Comparison of ENCODE assay signal across 8 mouse cellular contexts in genomic region chr17:31657141-31657983, GRCm38 (mm10). TPM values are rescaled to one million over a fixed set of nuclear protein-coding genes. Genes with fewer than 3 reads are reported as not detected.
DNase-seq lines count a peak whose midpoint lies in the region; ATAC-seq and TF ChIP-seq lines count a peak whose summit lies in the region.

No protein-coding gene starts in this region.

- peak overlapping the region; percentile 73 for H3K4me3 ChIP-seq in cerebellum, adult 2 months (replicated peaks; ENCODE audit: insufficient read depth, low read depth, low read length)
- H3K4me3 ChIP-seq in spleen, adult 2 months (ENCODE audit: extremely low read depth, insufficient read depth, insufficient read length): peak overlapping the region; percentile 88
- H3K4me3 ChIP-seq in liver, embryonic 11.5 days (ENCODE audit: low read depth, low read length): peak overlapping the region; percentile 98

- no peak for DNase-seq in cerebellum, adult 2 months
- no peak for DNase-seq in cerebellum, adult 11-12 months
- DNase-seq in spleen, adult 2 months (ENCODE audit: low read depth in 1 of 2, low spot score in 2 of 2): no peak
- DNase-seq in spleen, postnatal 10 days (ENCODE audit: low spot score in 2 of 2): no peak
- no peak for DNase-seq in liver, embryonic 11.5 days (ENCODE audit: low spot score)
- DNase-seq in right cerebral cortex, adult 18-20 months: no peak
- no peak for DNase-seq in frontal cortex, postnatal 36 days (ENCODE audit: low spot score in 2 of 2)
- DNase-seq in layer of hippocampus, adult 9-11 months: no peak

- no peak overlapping the region for H3K27ac ChIP-seq in cerebellum, adult 2 months (ENCODE audit: insufficient read depth, low read length)
- no peak overlapping the region for H3K27ac ChIP-seq in spleen, adult 2 months (ENCODE audit: insufficient read depth, low read length)
- H3K27ac ChIP-seq in liver, embryonic 11.5 days (ENCODE audit: low read depth, low read length): peak overlapping the region; percentile 91; the same call in 1 of the 2 replicates

- H3K36me3 ChIP-seq in spleen, adult 2 months (ENCODE audit: control insufficient read depth, insufficient read depth, low read length): peaks cover 20% of the 10 kb centered on the region
- H3K36me3 ChIP-seq in liver, embryonic 11.5 days (ENCODE audit: control insufficient read depth, insufficient read depth, low read length): peaks cover 34% of the 10 kb centered on the region

- TF ChIP-seq POLR2A in cerebellum, adult 2 months (IDR thresholded peaks at IDR 0.05; ENCODE audit: borderline replicate concordance, insufficient read depth, low read length): no peak
- TF ChIP-seq POLR2A in spleen, adult 2 months (IDR thresholded peaks at IDR 0.05; ENCODE audit: low read depth, low read length): no peak

- H3K9me3 ChIP-seq in liver, embryonic 11.5 days (ENCODE audit: control insufficient read depth, low read length): no peaks in the 10 kb centered on the region

- H3K4me1 ChIP-seq in cerebellum, adult 2 months (ENCODE audit: control insufficient read depth, insufficient read depth, low read length): peaks cover 2% of the 10 kb centered on the region; the same call in 1 of the 2 replicates
- H3K4me1 ChIP-seq in spleen, adult 2 months (ENCODE audit: control insufficient read depth, insufficient read depth, insufficient read length): peaks cover 5% of the 10 kb centered on the region; the same call in 1 of the 2 replicates
- H3K4me1 ChIP-seq in liver, embryonic 11.5 days (replicated peaks; ENCODE audit: control insufficient read depth, insufficient read depth, low read length): peaks cover 15% of the 10 kb centered on the region

- H3K4me2 ChIP-seq in liver, embryonic 11.5 days: peak overlapping the region; percentile 90

- TF ChIP-seq CTCF in cerebellum, adult 2 months (IDR thresholded peaks at IDR 0.05; ENCODE audit: borderline replicate concordance, insufficient read depth, low read depth, low read length): no peak
- no peak for TF ChIP-seq CTCF in spleen, adult 2 months (IDR thresholded peaks at IDR 0.05; ENCODE audit: extremely low read depth, insufficient read depth, insufficient read length, insufficient replicate concordance)

- ATAC-seq in liver, embryonic 11.5 days (replicated peaks; ENCODE audit: low FRiP score): no peak

- WGBS in cerebellum, adult 2 months: 43% methylated on average over 12 of the region's 12 CpGs
- 45% methylated on average over 12 of the region's 12 CpGs for WGBS in spleen, adult 2 months
- WGBS in liver, embryonic 11.5 days: 50% methylated on average over 12 of the region's 12 CpGs

- H3K27me3 ChIP-seq in cerebellum, adult 2 months (ENCODE audit: control insufficient read depth, insufficient read depth, low read length): no peaks in the 10 kb centered on the region
- no peaks in the 10 kb centered on the region for H3K27me3 ChIP-seq in spleen, adult 2 months (ENCODE audit: control insufficient read depth, insufficient read depth, low read length)
- H3K27me3 ChIP-seq in liver, embryonic 11.5 days (replicated peaks; ENCODE audit: control insufficient read depth, insufficient read depth, low read length): no peaks in the 10 kb centered on the region

- peak overlapping the region; percentile 98 for H3K9ac ChIP-seq in liver, embryonic 11.5 days (ENCODE audit: low read depth, low read length)

RNA-seq across cellular contexts. Expression of gene U2af1, which starts 1.3 kb away (rescaled TPM):
- polyA plus RNA-seq in cerebellum, adult 2 months (2012; rRNA removed): 177 and 184 TPM in 2 replicates
- 32.4 and 36.2 TPM in 2 replicates for polyA plus RNA-seq in spleen, adult 2 months (2012; rRNA removed)
- polyA plus RNA-seq in liver, embryonic 11.5 days (2014; fragmentation: Nextera tagmentation; extraction: Ambion mirVana): 188 and 210 TPM in 2 replicates

RNA-seq across cellular contexts. Expression of gene Cryaa, which starts 20.2 kb away (rescaled TPM):
- 0.54 and 0.85 TPM in 2 replicates for polyA plus RNA-seq in cerebellum, adult 2 months (2012; rRNA removed)
- polyA plus RNA-seq in spleen, adult 2 months (2012; rRNA removed): 0.54 and 0.82 TPM in 2 replicates
- polyA plus RNA-seq in liver, embryonic 11.5 days (2014; fragmentation: Nextera tagmentation; extraction: Ambion mirVana): not detected in 2 replicates

RNA-seq across cellular contexts. Expression of gene Cbs, which starts 20.3 kb away (rescaled TPM):
- 33.9 and 34.8 TPM in 2 replicates for polyA plus RNA-seq in cerebellum, adult 2 months (2012; rRNA removed)
- 7.4 and 9.4 TPM in 2 replicates for polyA plus RNA-seq in spleen, adult 2 months (2012; rRNA removed)
- polyA plus RNA-seq in liver, embryonic 11.5 days (2014; fragmentation: Nextera tagmentation; extraction: Ambion mirVana): 7.3 and 8.3 TPM in 2 replicates
